Mouse (Mus musculus) ES-E14 (cell line): Measurements from ENCODE around the gene Rasl10b. TPM values are rescaled to one million over a fixed set of nuclear protein-coding genes. Genes with fewer than 3 reads are reported as not detected.

Experiments used
- DNase-seq: peaks from one replicate; pipeline ENCODE4 v3.0.0-alpha.2; 2013; ENCODE audit warnings: low read depth, low spot score
- H3K27ac ChIP-seq: 2 replicates; pipeline ENCODE4 v1.5.1; 2012; ENCODE audit warnings: low read depth, mild to moderate bottlenecking, low read length, moderate library complexity, mixed read lengths; ENCODE audit not compliant: poor library complexity, insufficient read depth, severe bottlenecking
- H3K36me3 ChIP-seq: 2 replicates; pipeline ENCODE4 v1.6.1; 2012; ENCODE audit warnings: mild to moderate bottlenecking, low read length, moderate library complexity, mixed read lengths; ENCODE audit not compliant: control insufficient read depth, poor library complexity, insufficient read depth, severe bottlenecking
- H3K4me1 ChIP-seq, 2 experiments: fragments of 150-350 bp in 1 of 2; sonication (generic) in 1 of 2; 2 replicates each; pipeline ENCODE4 v1.6.1; 2012; ENCODE audit warnings: low read length in 2 of 2, mild to moderate bottlenecking in 1 of 2, mixed read lengths in 1 of 2; ENCODE audit not compliant: control insufficient read depth in 2 of 2, insufficient read depth in 2 of 2, poor library complexity in 1 of 2
- H3K4me3 ChIP-seq, 2 experiments: fragments of 150-350 bp in 1 of 2; sonication (generic) in 1 of 2; 2 replicates each; pipeline ENCODE4 v1.5.1; 2012; ENCODE audit warnings: low read length in 2 of 2, low read depth in 1 of 2, mild to moderate bottlenecking in 1 of 2, mixed read lengths in 1 of 2; ENCODE audit not compliant: insufficient read depth in 1 of 2, poor library complexity in 1 of 2, severe bottlenecking in 1 of 2
- H3K9ac ChIP-seq: 2 replicates; pipeline ENCODE4 v1.6.1; 2012; ENCODE audit warnings: low read depth, mild to moderate bottlenecking, low read length, mixed read lengths; ENCODE audit not compliant: poor library complexity, insufficient read depth, severe bottlenecking
- H3K9me3 ChIP-seq: fragments of 150-350 bp; sonication (generic); 2 replicates; pipeline ENCODE4 v1.6.1; 2012; ENCODE audit warnings: low read depth, mild to moderate bottlenecking, low read length; ENCODE audit not compliant: control insufficient read depth, insufficient read depth
- CHD2 ChIP-seq: IDR thresholded peaks from 2 replicates; pipeline ENCODE4 v1.6.1; 2014; ENCODE audit warnings: mild to moderate bottlenecking, low read depth, low read length, inconsistent platforms
- HCFC1 ChIP-seq: IDR thresholded peaks from 2 replicates; pipeline ENCODE4 v1.6.1; 2012; ENCODE audit warnings: low read length, inconsistent platforms, borderline replicate concordance; ENCODE audit not compliant: insufficient read depth
- MAFK ChIP-seq: IDR thresholded peaks from 2 replicates; pipeline ENCODE4 v1.6.1; 2014; ENCODE audit warnings: mild to moderate bottlenecking, low read depth, low read length, inconsistent platforms; ENCODE audit not compliant: insufficient read depth
- ZC3H11A ChIP-seq: IDR thresholded peaks from 2 replicates; pipeline ENCODE4 v1.6.1; 2012; ENCODE audit warnings: low read depth, mild to moderate bottlenecking, inconsistent platforms, low read length, borderline replicate concordance
- ZNF384 ChIP-seq: IDR thresholded peaks from 2 replicates; pipeline ENCODE4 v1.6.1; 2012; ENCODE audit warnings: low read depth, low read length, inconsistent platforms
- in situ Hi-C, 2 experiments: fragments of 600-800 bp; cut with MboI; formaldehyde crosslinking; loops; one replicate each; pipeline ENCODE4 v1.15.1; 2025; ENCODE audit warnings: low sequenced_read_pairs in 2 of 2, inconsistent platforms in 1 of 2; ENCODE audit not compliant: unreplicated experiment in 2 of 2
- total RNA-seq: library from RNA; depleted of rRNA; stranded (reverse); fragments of 300-350 nt; gene quantifications from 2 replicates; pipeline ENCODE4 v1.2.3, GENCODE M21; 2012

Rasl10b gene
- total RNA-seq, 1 experiment, result 1.9 TPM

DNA sequence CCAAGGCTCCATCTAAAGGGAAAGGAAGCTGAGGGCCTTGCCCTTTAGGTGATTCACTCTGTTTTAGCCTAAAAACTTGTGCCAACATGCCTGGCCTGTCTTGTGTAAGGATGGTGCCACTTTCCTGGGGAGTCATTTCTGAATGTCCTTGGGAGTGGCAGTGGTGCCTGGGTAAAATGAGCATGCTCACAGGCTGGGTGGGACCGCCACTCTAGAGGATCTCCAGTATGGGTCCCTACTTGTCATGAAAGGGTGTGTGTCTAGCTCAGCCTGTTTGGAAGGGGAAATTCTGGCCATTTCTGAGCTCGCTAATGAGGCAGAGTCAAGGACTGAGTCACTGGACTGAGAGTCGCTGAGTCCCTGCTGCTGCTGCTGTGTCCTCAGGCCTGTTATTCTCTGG lies 46.7 kb downstream of the Rasl10b start:
- DNase-seq, result no peak
- 0 out of 4 replicates have a peak, but pooled peaks cover 0 to 2% of the 10 kb centered on the region in 2 experiments for H3K4me1 ChIP-seq
- H3K9me3 ChIP-seq, result no peaks in the 10 kb centered on the region
- no peaks in the 10 kb centered on the region for H3K36me3 ChIP-seq
- H3K9ac ChIP-seq, result no peak overlapping the region
- in situ Hi-C loops, result no loop called here
- no peak overlapping the region for H3K4me3 ChIP-seq
- TF ChIP-seq ZNF384 (no peak), CHD2 (no peak), HCFC1 (no peak), ZC3H11A (no peak), MAFK (no peak)
- H3K27ac ChIP-seq, result no peak overlapping the region

- H3K36me3 ChIP-seq, result no peaks in the 10 kb centered on the region
- no peak overlapping the region for H3K9ac ChIP-seq
- H3K4me3 ChIP-seq, result no peak overlapping the region
- DNase-seq, result no peak
- no peak for TF ChIP-seq HCFC1
- no peak for TF ChIP-seq ZC3H11A
- no peak for TF ChIP-seq CHD2
- TF ChIP-seq MAFK, result no peak
- TF ChIP-seq ZNF384, result no peak
- in situ Hi-C loops, result no loop called here
- no peaks in the 10 kb centered on the region for H3K9me3 ChIP-seq
- no peak overlapping the region for H3K27ac ChIP-seq
- H3K4me1 ChIP-seq, result 0 out of 4 replicates have a peak, but pooled peaks cover 0 to 2% of the 10 kb centered on the region in 2 experiments
Observed at GRCm38 (mm10) chr11:83457257-83457656, 48.3 kb downstream of the Rasl10b start.

- Histone ChIP-seq H3K36me3 (no peaks in the 10 kb centered on the region), H3K9ac (no peak overlapping the region), H3K9me3 (no peaks in the 10 kb centered on the region), H3K4me3 (no peak overlapping the region), H3K4me1 (0 out of 4 replicates have a peak, but pooled peaks cover 0 to 2% of the 10 kb centered on the region in 2 experiments), H3K27ac (no peak overlapping the region)
- TF ChIP-seq HCFC1 (no peak), ZNF384 (no peak), MAFK (no peak), ZC3H11A (no peak), CHD2 (no peak)
- in situ Hi-C loops, result no loop called here
- DNase-seq, result no peak
Observed at GRCm38 (mm10) chr11:83457912-83458601, 49.1 kb downstream of the Rasl10b start.

DNA sequence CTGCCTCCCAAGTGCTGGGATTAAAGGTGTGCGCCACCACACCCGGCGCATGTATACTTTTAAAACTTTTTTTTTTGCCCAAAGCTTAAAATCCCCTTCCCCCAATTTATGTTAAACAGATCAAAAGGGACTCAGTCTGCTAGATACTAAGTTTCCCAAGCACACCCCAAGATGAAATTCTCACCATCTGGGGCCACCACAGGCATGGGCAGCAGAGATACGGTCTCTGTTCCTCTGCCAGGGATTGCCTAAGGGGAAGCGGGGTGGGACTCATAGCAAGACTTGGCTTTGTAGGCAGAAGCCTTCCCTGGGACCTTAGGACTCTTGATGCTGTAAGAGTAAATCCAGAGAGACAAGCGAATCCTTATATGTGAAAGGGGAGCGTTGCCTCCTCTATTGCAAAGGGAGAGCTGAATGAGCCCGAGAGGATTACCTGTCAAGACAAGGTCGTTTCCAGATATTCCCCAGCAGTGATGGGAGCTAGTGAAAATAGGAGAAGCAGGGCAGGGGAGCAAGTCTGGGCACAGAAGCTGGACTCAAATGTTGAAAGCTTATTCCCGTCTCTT lies 52.6 kb downstream of the Rasl10b start:
- H3K9ac ChIP-seq, result no peak overlapping the region
- H3K4me3 ChIP-seq, result no peak overlapping the region
- H3K36me3 ChIP-seq, result no peaks in the 10 kb centered on the region
- H3K27ac ChIP-seq, result no peak overlapping the region
- in situ Hi-C loops, result no loop called here
- TF ChIP-seq HCFC1, result no peak
- TF ChIP-seq MAFK, result no peak
- no peak for TF ChIP-seq CHD2
- TF ChIP-seq ZNF384, result no peak
- TF ChIP-seq ZC3H11A, result no peak
- no peaks in the 10 kb centered on the region for H3K9me3 ChIP-seq
- no peaks in the 10 kb centered on the region for H3K4me1 ChIP-seq
- DNase-seq, result no peak
